Mouse (Mus musculus) ovary, adult 18-20 months (tissue): ENCODE measurements around the gene Ank.

Experiments
- DNase-seq: peaks from one replicate; pipeline ENCODE4 v3.0.0; 2022; ENCODE audit warnings: low spot score, mixed read lengths

Gene Ank

DNA sequence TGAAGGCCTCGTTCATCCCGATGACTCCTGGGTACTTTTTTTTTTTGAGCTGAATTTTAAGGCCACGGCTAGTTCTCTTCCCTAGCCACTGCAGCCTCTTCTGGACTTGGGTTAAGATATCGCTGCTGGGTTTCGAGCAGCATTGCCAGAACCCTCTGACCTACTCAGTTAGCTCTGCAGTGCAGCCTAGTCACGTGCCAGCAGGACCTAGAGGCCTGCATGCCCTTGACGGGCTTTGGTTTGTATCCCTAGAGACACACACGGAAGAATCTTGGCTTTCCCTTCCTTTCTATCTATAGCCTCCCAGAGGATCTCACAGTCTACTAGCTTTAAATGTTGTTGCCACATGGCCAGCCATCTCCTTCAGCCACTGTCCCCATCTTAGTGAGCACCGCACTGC is 73.3 kb downstream of the Ank start:
- peak; percentile 30 for DNase-seq

DNA sequence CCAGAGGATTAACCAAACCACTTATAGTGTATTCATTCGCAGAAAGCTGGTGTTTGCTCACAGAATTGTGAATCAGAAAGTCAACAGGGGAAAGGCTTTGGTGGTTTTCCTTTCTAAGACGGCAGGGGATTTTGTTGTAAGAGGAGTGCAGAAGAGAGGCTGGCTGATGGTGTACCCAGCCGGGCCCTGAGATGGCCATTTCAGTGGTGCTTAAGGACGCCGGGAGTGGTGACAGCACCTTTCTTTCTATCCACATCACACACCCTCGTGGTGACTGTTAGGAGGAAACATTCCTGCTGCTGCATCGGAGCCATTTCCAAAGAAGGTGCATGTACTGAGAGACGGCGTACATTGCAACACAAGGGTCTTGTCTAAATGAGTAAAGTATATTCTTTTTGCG is 78.7 kb downstream of the Ank start:
- no peak for DNase-seq

DNA sequence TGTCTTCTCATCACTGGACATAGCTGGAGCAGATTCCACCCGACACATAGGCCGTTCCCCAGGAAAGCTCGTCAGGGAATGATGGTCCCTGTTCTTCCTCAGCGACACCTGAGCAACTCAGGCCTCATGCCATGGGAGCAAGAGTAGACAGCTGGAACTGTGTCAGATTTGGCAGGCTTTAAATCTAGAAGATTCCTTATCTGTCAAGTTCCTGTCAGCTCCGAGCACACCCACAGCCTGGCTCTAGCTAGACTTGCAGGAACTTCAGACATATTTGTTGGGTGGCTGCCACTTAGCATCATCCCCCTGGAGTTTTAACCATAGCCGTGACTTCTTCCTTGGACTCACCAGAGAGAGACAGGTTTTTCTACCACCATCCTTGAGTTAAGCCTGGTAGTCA is 81.6 kb downstream of the Ank start:
- no peak for DNase-seq

DNA sequence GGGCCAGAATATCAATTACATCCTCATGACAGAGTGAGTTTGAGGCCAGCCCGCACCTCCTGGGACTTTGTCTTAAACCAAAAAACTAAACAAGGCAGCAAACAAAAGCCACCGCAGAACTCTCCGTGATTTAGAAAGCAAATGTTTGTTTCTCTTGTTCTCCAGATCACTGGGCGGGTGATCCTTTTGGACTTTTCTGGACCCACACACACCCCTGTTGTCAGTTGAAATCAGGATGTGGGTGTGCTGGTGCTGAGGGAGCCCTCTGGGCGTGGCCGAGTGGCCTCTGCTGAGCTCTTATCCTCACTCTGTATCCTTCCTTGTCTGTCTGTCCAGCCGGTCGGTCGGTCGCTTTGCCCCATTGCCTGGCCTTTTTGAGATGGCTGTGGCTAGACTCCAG is 82.6 kb downstream of the Ank start:
- no peak for DNase-seq

DNA sequence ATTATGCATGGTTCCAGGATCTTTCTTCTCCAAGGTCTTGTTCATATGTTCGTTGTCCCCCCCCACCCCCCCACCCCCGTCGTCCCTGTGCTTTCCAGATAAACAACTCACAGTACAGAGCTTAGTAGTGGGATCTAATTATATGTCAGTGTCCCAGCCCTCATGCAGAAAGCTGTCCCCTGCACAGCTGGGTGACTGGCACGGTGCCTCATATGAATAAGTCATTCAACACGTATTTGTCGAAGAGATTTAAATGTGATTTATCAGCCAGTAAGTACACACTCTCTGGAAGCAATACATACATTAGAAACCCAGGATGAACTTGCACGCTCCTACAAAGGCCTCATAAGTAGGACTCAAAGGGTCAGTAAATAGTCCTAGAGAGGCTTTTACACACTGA is 83.4 kb downstream of the Ank start:
- DNase-seq: no peak

DNA sequence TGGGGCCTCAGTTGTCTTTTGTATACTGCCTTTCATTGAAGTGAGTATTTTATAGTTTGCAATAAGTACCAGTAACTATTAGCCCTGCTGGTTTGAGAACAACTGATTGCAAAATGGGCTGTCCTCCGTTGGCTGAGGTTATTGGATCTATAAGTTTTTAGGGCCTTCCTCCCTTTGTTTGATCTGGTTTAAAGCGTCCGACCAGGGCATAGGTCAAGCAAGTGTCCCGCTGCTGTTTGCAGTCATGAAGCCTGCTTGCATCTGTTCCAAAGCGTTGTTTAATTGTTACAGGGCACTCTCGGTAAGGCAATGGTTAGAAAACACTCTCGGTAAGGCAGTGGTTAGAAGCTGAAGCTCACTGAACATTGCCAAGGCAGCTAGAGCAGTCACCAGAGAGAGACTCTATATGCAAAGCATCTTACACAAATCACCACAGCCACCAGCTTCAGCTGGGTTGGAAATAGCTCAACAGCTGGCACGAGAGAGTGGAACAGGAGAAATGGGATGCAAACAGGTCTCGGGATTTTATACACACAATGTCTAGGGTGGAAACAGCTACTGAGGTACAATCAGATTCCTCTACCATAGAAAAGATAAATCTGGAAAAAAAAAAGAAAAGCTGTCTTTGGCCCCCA is 84.0 kb downstream of the Ank start:
- DNase-seq: no peak

DNA sequence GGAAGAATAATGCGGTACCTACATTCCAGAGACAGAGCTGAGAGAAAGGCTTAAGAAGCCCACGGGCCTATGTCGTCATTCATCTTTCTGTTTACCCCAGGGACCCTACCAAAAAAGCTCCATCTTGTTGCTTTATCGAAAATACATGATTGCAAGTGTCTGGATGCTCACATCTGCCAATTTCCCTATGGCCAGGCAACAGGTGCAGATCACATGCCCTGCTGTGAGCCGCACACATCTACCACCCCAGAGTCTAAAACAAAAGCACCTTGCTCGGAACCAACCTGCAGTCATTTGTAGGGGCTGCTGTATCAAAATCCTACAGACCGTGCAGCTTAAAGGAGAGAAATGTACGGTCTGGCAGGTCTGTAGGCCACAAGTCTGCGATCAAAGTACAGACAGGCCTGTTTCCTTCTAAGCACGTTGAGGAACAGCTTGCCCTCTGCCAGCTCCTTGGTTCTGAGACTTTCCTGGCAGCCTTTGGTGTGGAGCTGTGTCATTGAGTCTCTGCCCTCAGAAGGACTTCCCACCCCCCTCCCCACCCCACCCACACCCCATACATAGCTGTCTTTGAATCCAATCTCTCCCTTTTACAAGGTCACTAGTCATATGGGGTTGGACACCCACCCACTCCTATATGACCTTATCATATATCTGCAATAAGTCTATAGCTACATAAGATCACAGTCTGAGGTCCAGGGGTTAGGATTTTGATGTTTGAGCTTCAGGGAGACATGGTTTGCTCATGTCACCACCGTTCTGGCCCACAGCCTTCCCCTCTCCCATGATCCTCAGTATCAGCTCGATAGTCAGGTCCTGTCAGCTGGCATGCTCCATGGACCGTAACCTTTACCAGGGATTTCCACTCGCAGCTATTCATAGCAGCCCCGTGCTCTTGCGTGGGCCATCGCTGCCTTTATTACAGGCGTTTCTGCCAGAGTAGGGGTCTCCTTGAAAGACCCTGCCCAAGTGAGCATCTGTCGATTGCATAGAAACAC is 84.9 kb downstream of the Ank start:
- no peak for DNase-seq

DNA sequence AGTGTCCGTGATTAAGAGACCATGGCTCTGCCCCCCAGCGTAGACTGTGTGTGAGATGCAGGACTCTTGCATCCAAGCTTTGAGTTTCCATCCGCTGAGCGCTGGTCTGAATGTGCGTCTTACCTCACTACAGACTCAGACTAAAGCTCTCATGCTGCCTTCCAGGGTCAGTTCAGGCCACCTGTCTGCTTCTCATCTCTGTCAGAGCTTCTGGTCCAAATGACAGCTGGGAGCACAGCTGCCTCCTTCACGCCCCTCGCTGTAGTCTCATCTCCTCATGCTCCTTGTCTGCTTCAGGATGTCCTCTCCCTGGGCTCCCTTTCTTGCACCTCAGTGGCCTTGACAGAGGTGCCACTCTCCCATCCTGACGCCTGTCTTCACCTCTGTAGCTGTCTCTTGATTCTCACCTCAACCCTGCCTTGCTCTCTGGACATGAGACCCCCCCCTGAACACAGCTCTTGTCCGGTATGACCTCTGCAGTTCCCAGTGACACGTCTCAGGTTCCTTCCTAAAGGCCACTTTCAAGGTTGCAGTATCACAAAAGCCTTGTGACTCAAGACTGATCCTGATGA is 85.7 kb downstream of the Ank start:
- no peak for DNase-seq

DNA sequence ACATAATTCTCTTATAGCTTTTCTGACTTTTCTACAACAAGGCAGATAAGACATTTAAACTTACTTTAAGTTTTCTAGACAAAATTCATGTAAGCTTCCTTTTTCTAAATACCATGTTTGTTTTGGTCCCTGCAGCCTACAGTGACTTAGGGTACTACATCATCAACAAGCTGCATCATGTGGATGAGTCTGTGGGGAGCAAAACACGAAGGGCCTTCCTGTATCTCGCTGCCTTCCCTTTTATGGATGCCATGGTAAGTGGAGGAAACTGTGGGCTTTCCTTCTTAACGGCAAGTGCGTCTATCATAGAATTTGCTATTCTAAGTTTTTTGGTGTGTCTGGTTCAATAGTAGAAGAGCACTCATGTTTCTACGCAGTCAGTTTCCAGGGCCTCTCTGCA is 87.1 kb downstream of the Ank start:
- DNase-seq: no peak

DNA sequence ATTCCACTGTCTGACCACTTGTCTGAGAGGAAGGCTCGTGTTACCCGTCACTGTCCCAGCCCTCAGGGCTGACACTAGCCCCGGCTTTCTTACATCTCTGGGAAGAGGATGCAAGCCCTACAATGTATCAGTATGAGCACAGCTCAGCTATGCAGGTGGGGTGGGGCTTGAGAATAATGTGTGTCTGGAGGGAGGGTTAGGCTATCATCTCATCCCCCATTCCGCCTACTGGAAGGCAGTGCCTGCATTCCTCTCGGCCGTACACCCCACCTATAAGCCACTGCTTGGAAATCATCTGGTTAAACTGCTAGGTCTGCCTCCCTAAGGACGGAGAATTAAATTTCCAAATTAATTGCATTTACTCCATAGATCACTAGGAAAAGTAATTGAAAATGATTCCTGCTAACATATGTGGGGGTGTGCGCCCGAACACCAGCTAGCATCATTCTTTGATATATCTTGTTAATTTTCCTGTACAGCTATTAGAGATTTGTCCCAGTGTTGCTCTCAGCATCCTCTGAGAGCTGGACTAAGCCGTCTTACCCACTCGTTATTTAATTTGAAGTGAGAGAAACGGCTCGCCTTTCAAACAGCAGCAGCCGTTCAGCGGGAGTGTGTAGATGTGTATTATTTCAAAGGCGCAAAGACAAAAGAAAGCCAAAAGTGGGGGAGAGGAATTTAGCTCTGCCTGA is 92.1 kb downstream of the Ank start:
- no peak for DNase-seq

DNA sequence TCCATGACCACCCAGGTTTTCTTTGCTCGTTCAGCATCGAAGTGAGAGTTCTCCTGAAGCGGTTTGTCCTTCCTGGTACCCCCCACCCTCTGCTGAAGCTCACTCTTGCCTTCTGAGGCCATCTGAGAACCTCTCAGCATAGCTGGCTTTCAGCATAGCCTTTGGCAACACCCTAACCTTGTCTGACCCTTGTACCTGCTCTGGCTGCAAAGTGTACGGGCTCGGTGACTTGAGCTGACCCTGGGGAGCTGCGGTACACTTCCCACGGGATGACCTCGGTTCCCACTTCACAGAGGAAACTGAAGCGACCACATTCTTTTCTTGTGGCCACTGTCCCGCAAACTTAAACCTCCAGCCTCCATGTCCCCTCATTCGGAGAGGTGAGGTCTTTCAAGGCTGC is 93.8 kb downstream of the Ank start:
- DNase-seq: no peak

DNA sequence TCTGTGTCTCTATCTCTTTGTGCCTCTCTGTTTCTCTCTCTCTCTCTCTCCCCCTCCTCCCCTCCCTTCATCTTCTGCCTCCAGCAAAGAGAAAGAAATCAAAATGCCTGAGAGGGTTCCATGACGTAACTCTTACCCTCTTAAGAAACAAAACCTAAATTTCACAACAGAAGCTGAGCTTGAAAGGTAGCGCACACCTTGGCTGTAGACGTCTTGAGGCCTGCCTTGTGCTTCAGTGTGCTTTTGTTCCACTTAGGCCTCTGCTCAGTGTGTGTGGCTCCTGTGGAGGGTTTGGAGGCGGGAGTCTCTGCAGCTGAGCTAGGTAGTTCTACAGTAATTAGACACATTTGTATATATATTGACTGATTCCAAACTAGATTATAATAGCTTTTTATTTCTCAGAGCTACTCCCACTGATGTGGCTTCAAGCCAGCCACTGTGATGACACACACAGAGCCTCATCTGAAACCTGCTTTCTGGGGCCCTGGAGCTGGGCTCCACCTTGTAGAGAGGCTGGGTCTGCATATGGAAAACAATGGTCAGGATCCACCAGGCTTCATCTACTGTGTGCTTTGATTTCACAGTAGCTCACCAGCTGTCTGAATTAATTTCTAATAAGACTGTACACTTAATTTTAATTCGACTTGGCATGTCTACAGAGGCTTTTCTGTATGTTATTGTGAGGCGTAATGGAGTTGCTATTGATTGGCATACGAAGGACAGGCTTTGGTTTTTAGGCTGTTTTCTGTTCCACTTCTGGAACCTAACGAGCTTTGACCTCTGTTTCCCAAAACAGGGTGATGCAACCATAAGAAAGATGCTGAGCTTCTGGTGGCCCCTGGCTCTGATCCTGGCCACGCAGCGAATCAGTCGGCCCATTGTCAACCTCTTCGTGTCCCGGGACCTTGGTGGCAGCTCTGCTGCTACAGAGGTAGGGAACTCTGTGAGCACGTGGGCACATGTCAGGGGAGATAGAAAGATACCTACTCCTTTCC is 97.9 kb downstream of the Ank start:
- no peak for DNase-seq

DNA sequence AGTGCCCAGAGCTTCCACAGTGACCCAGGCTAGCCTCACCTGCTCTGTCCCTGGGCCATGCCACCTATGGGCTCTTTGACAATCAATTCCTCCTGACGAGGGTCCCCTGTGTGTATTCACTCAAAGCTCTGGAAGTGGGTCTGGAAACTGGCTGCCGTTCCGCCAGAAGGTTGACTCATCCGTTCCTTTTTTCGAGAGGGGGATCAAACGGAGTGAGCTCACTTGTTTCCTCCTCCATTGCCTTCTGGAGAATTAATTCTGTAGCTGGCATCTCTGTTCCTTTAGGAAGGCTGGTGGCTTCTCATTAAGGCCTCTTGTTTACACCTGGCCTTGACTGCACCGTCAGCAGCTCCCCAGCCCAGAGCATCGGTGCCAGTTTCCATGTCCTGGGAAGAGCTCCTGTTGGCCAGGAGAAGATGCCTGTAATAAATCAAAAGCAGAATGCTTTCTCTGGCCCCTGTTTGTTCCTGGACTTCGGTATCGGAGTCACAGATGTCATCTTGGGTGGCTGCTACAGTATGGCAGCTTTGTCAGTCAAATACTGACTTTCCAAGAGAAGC is 99.2 kb downstream of the Ank start:
- DNase-seq: no peak

DNA sequence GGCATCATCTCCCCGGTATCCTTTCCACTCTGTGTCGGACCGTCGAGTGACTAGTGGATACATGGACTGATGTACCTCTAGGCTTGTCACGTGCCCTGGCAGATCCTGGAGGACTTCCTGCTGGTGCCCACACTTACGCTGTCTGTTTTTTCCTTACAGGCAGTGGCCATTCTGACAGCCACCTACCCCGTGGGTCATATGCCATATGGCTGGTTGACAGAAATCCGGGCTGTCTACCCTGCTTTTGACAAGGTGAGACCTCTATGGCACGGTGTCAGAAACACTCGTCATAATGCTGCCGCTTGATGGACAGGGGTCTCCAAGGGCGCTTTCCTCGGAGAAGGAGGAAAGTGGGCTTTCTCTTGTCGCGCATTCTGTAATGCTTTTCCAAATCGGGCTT is 100.9 kb downstream of the Ank start:
- DNase-seq: no peak

DNA sequence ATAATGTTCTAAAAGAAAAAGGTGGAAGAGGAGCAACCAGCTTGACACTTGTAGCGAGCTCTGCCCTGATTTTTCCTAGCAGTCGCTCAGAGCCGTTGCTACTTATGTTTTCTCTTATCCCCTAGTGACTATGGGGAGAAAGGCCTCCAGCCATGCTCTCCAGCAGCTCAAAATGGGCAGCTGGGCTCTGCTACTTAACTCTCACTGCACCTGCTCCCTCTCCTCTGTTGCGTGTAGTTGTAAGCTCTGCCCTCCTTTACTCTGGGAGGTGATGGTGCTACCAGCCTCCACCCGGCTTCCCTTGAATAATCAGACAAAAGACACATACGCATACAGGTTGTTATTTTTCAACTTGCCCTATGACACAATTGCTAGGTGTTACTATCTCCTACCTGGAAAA is 101.9 kb downstream of the Ank start:
- no peak for DNase-seq

DNA sequence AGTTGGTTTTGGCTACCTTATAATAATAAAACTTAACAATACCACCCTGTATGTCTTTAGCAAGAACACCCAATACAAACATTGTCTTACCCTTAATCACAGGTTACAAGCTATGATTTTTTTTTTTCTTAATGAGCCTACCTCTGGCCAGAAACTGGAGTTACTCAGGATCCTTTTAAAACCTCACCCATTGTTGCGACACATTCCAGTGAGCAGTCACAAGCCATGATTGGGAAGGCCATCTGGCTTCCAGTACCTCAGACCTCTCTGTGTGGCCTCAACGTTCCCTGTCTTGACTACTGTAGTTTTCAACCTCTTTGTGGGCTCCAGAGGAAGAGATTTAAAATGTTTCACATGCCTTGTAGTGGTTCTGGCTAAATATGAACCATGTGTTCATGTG is 103.4 kb downstream of the Ank start:
- DNase-seq: no peak

DNA sequence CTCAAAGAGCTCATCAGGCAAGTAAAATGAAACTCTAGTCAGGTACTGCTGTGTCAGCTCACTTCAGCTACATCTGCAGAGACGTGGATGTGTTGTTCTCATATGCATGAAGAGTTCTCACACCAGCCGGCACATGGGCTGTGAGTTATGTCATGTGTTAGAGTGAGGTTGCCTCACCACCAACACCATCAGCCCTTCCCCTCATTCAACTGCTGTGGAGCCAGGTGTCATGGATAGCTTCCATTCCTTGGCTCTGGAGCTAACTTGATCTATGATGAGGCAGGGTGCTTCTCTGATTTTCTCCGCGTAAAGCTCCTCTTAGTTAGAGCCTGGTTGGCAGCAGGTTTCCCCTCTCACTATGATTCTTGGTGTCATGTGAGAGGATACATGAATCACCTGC is 103.9 kb downstream of the Ank start:
- no peak for DNase-seq

DNA sequence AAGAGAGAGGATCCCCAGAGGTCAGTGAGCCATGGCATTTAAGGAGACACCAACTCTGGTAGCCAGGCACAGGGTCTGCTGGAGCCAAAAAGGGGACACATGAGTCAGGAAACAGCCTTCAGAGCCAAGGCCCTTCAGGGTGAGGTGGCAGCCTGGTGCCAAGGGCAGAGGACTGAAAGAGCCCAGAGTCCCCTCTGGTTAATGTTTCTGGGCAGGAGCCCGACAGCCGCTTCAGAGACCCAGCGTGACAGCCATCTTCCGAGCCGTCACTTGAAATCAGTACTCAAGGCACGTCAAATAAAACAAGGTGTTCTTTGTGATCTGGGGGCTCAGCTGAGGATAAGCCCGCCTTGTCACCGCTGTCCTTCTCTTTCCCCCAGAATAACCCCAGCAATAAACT is 104.7 kb downstream of the Ank start:
- DNase-seq: no peak

DNA sequence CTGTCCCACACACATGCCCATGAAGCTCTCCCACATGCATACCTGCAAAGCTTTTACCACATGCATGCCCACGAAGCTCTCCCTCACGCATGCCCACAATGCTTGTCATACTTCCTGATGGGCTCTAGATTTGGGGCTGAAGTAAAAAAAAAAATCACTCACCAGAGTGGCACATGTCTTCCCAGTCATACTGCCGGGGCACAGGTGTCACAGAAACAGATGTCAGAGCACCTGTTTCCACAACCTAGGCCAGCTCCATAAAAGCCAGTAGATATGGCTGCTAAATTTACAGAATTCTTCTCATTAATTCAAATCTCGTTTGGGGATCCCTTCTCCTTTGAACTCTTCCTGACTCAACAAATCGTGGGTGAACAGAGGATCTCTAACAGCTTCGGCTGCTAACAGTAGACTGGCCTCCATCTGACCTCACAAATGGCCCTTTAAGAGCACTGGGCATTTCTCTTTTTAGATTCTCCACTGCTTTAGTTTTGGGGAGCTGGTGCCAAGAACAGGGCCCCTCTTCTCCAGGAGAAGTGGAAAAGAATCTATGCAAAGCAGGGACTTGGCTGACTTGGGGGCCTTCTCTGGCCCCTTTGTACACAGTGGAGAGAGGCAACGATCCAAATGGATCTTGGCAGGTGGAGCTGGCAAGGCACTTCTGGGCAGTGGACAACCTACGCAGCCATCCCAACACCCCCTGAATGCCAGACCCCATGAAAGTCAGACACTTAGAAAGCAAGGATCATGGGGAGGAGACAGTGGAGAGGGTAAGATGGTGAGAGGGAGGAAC is 108.7 kb downstream of the Ank start:
- no peak for DNase-seq

DNA sequence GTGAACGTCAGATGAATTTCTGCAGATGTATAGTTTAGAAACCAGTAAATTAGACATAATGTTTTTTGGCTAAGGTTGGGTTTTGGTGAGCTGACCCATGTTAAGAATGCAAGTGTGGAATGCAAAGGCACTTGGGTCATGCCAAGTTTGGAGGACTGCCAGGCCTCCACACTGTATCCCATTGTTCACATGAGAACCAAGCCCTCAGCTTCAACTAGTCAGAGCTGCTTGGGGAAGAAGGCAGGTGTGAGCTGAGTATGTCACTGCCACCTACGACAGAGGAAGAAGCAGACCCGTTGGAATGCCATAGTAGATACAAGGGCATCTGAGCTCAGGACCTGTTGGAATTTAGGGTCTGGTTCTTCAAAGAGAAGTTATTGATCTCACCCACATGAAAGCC is 109.5 kb downstream of the Ank start:
- DNase-seq: no peak
